Mouse (Mus musculus) liver, postnatal 0 days (tissue): ENCODE data around the gene En1.

ENCODE experiments used
- CTCF ChIP-seq: sonication (generic); IDR thresholded peaks from 2 replicates; pipeline ENCODE4 v1.5.1; 2016; ENCODE audit warnings: antibody characterized with exemption, low read depth
- EP300 ChIP-seq: IDR thresholded peaks from 2 replicates; pipeline ENCODE4 v1.6.1; 2016; ENCODE audit warnings: antibody characterized with exemption, low read depth, mild to moderate bottlenecking

DNA sequence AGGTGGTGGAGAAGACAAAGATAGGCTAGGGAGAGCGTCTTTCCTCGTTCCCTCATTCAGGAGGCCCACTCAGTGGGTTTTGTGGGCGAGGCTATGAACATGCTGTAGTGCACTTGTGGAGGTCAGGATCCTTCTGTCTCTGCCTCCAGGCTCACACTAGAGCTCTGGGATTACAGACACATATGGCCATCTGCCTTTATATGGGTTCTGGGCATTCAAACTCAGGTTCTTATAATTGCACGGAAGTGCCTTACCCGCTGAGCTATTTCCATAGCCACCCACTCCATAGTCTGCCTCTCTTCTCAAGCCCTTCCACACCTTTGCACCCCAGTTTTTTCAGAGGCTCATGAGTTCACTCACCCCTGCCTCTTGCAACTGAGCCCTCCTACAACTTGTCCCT lies 42.3 kb upstream of the En1 start:
- TF ChIP-seq CTCF (no peak), EP300 (no peak)
